Mouse (Mus musculus) ovary, adult 10 weeks (tissue): ENCODE data around the gene Rpap3. TPM values are rescaled to one million over a fixed set of nuclear protein-coding genes. Genes with fewer than 3 reads are reported as not detected.

Experiments
- polyA plus RNA-seq: library from polyadenylated mRNA; stranded (reverse); fragments of 350-450 nt; fragmentation: Illumina TruSeq; extraction: RNeasy Lipid Tissue Mini Kit (QIAGEN cat#74804); gene quantifications from one replicate; pipeline ENCODE4 v1.2.3, GENCODE M21; 2014

Gene Rpap3
- 30.4 TPM for polyA plus RNA-seq

DNA sequence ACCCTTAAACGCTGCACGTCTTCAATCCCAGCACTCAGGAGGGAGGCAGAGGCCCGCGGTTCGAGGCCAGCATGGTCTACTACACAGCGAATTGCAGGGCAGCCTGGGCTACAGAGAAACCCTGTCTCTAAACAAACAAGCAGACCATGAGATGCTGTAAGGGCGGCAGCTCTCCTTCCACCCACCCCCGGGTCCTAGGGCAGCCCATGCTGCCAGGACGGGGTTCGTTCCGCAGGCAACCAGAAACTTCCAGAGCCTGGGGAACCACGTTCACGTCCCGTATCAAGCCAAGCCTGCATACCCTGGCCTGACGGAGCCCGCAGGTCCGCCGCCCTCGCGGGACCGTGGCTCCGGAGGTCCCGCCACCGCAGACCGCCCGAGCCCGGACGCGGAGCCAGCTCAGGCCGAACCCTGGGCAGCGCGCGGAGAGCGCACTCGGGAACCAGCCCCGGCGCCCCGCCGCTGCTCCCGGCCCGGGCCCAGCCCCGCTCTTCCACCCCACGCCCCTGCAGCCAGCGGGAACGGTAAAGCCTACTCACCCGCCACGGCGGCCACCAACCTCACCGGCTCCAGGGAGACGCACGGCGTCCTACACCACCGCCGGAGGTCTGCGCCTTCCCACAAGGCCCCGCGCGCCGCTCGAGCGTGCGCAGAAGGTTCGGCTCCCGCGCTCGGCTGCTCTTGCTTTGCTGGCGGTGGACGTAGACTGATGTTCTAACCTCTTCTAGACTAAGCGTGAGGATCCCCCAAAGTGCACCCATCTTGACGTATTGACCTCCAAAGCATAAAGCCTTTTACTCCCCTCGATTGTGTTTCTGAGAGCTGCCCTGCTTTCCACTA is at the start of gene Rpap3:
Gene Rpap3 (minus strand): TSS at position 615 of the 840 bp plus-strand sequence.

DNA sequence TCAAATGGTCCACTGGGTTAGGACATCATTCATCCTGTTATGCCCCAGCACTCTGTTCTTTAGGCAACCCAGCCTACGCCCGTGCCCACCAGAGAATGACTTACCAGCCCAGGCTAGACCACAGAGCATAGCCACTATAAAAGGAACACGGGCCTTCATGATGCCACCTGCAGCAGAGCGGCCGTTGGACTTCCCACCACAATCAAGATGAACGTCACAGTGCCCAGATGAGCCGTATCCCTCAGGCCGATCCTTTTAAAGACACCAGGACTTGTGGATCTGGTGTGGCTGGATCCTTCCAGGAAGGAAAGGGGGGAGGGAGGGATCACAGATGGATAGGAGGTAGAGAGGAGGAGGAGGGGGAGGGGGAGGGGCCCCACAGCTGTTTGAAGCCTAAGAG is 25.5 kb upstream of the Rpap3 start, which contains the start of gene Endou:
Gene Endou (minus strand): TSS at position 229 of the 400 bp plus-strand sequence.

Other genes starting within 250 kb of the Rpap3 start
- gene Endou, start 25.5 kb upstream of the Rpap3 start, polyA plus RNA-seq, result 0.54 TPM
- gene Rapgef3, start 62.1 kb upstream of the Rpap3 start, polyA plus RNA-seq, result not detected
- 29.7 TPM for gene Slc48a1, start 72.7 kb upstream of the Rpap3 start, polyA plus RNA-seq
- 3.2 TPM for gene Hdac7, start 138.7 kb upstream of the Rpap3 start, polyA plus RNA-seq
- gene Vdr, start 204.8 kb upstream of the Rpap3 start, polyA plus RNA-seq, result 1.7 TPM